Mouse (Mus musculus) Patski (cell line): Measurements from ENCODE around the gene Trrap. TPM values are rescaled to one million over a fixed set of nuclear protein-coding genes. Genes with fewer than 3 reads are reported as not detected.
"Not testable (repeated sequence)": the region's sequence is repeated elsewhere in the genome, so short reads cannot be mapped to it uniquely, and the experiment has no call there.

ENCODE experiments used
- ATAC-seq: fragments of 100-300 bp; one replicate; pipeline ENCODE4 v1.8.0; 2021
- CTCF ChIA-PET: fragments of 350-600 bp; sonication (Branson Sonifier 250); formaldehyde crosslinking; loops from one replicate; lab custom pipeline; 2022; ENCODE audit warnings: inconsistent platforms; lab: Charles Lee
- POLR2A ChIA-PET: fragments of 350-600 bp; sonication (Branson Sonifier 250); formaldehyde crosslinking; loops from one replicate; lab custom pipeline; 2022; ENCODE audit warnings: antibody characterized with exemption, inconsistent platforms; lab: Charles Lee
- DNase-seq: peaks from one replicate; pipeline ENCODE4 v3.0.0-alpha.2; 2011; ENCODE audit warnings: low read depth, low spot score
- H3K27me3 ChIP-seq: fragments of 371-371 bp; one replicate; pipeline ENCODE4 v1.5.1; 2021
- CTCF ChIP-seq: fragments of 100-300 bp; IDR thresholded peaks from one replicate; pipeline ENCODE4 v1.5.1; 2021
- in situ Hi-C: fragments of 300-500 bp; cut with MboI; formaldehyde crosslinking; loops from 3 replicates; pipeline ENCODE4 v1.11.1; 2018; ENCODE audit warnings: low pct_unique_long_range_greater_than_20kb, mixed read lengths
- polyA plus RNA-seq: library from polyadenylated mRNA; unstranded; gene quantifications from one replicate; pipeline ENCODE4 v1.2.3, GENCODE M21; 2021

Trrap gene
- polyA plus RNA-seq, result 76.0 TPM

DNA sequence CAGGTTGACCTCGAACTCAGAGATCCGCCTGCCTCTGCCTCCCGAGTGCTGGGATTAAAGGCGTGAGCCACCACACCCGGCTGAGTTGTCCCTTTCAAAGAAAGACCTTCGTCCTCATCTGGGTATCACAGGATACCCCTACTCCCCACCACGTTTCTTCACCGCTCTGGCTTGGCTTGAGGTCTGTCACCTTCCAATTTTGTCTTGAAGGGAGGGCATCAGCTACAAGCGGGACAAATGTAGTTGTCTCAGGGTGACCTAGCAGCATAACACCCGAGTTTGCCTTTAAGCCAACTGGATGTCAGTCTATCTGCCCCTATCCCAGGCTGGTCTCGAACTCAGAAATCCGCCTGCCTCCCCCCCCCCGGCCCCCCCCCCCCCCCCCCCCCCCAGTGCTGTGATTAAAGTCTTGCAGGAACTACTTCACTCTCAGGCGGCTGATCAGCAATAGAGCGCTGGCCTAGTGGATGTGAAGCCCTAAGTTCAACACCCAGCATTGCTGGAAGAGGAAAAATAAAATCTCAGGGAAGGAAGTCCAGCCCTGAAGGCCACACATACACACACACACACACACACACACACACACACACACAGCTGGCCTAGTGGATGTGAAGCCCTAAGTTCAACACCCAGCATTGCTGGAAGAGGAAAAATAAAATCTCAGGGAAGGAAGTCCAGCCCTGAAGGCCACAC lies at the start of gene Trrap:
TSS of gene Trrap (plus strand) at position 627 of the 693 bp plus-strand sequence.
- POLR2A ChIA-PET, result interaction anchor here (1.4 kb wide), 1 partner anchor 16 kb away, joined by 3 read pairs; no protein-coding TSS in a partner anchor
- DNase-seq, H3K27me3 ChIP-seq, in situ Hi-C loops, ATAC-seq: not testable (repeated sequence)
- CTCF ChIA-PET, result interaction anchor here (1.5 to 2.1 kb wide), 3 partner anchors 10 to 19 kb away, joined by 3 to 11 read pairs (median 6); no protein-coding TSS in a partner anchor

DNA sequence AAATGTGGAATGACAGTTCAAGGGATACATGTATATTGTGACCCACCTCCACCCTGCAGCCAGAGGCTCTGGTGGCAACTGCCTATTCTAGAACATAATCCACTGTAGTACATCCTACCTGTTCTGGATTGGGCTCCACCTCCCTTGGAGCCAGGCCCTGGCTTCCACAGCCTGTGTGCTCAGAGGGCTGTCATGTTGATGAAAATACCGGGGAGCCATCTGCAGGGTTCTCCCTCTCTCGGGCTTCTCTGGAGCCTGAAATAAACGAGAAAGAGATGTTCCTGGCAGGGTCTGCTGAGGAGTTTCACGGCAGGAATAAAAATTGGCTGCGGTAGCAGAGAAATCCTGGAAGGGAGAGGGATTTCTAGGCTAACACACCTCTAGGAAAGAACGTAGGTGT lies 47.8 kb upstream of the Trrap start:
- ATAC-seq (no peak), DNase-seq (no peak)
- ChIA-PET POLR2A (no interaction called here), CTCF (no interaction called here)
- peaks cover 22% of the 10 kb centered on the region for H3K27me3 ChIP-seq
- in situ Hi-C loops, result no loop called here
- no peak for TF ChIP-seq CTCF

DNA sequence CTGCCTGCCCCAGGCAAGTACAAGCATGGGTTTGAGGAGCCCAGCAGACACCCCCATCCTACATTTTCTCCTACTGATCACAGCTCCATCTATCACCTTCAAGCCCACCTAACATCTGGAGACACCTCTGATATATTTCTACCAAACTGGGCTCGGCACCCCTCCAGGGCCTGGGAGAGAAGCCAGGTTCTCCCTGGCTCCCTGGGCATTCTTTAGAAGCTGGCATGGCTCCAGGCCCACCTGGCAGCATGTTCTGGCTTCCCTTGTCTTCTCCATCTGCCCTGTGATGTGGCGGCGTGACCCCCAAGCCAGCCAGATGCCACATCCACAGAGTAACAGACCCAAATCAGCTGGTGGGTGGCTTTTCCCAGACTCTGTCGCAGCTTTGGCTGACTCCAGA lies 47.3 kb upstream of the Trrap start:
- ATAC-seq, result no peak
- CTCF ChIA-PET, result no interaction called here
- POLR2A ChIA-PET, result no interaction called here
- in situ Hi-C loops, result no loop called here
- H3K27me3 ChIP-seq, result peaks cover 20% of the 10 kb centered on the region
- no peak for DNase-seq
- no peak for TF ChIP-seq CTCF

DNA sequence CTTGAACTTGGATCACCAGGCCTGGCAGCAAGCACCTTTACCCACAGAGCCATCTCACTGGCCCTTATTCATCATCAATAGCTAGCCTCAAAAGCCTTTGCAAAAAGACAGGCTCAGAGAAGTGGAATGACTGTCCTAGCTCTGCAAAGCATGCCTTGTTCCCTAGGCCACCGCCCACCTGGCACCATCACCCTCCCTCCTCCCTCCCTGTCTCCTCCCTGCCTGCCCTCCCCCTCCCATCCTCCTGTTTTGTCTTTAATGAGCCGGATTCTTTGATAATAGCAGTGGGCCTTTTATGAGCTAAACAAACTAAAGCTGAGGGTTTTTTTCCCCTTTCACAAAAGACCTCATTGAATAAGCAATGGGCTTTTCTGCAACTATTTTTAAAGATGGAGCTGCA lies 42.6 kb upstream of the Trrap start:
- POLR2A ChIA-PET, result no interaction called here
- DNase-seq (no peak), ATAC-seq (no peak)
- in situ Hi-C loops, result loop anchor here (25.0 kb wide), 1 partner anchor 663 kb away; no protein-coding TSS in a partner anchor
- TF ChIP-seq CTCF, result no peak
- CTCF ChIA-PET, result interaction anchor here (0.8 to 1.5 kb wide), 3 partner anchors 8 to 10 kb away, joined by 3 to 4 read pairs (median 3); no protein-coding TSS in a partner anchor
- H3K27me3 ChIP-seq, result peaks cover 13% of the 10 kb centered on the region

DNA sequence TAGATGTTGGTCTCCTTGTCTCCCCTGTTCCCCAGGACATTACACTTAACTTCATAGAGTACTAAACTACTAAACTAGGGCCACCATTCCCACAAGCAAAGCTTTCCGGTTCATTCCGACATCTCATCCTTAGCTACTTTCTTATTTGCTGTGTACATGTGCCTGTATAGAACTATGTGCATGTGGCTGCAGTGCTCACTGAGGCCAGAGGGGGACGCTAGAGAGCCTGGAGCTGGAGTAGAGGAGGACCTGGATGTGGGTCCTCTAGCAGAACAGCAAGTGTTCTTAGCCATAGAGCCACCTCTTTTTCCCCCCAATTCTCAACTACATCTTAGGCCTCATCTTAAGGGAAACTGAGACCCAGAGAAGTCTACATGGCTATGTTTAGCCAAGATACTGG lies 42.0 kb upstream of the Trrap start:
- ChIA-PET POLR2A (no interaction called here), CTCF (interaction anchor here (0.8 to 1.5 kb wide), 3 partner anchors 8 to 10 kb away, joined by 3 to 4 read pairs (median 3); no protein-coding TSS in a partner anchor)
- no peak for DNase-seq
- in situ Hi-C loops, result loop anchor here (25.0 kb wide), 1 partner anchor 663 kb away; no protein-coding TSS in a partner anchor
- no peak for ATAC-seq
- peaks cover 13% of the 10 kb centered on the region for H3K27me3 ChIP-seq
- peak; percentile 35 for TF ChIP-seq CTCF

DNA sequence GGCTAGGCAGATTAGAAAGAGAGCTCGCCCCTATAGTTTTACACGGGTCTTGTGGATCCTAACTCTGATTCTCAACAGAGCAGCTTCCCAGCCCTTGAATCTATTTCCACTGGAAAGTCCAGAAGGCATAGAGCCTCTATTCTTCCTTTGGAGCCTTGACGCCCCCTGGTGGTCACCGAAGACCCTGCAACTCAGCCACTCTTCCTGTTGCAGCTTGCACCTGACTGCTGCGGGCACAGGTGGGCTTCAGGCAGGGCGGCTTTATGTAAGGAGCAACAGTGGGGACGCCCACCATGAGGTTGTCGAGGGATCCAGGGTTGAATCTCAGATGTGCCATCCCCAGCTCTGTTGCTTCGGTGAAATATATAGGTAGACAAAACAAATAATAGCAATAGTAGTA lies 40.4 kb upstream of the Trrap start:
- peaks cover 13% of the 10 kb centered on the region for H3K27me3 ChIP-seq
- ChIA-PET CTCF (interaction anchor here (0.7 to 1.4 kb wide), 4 partner anchors 10 to 363 kb away, joined by 3 to 7 read pairs (median 4); no protein-coding TSS in a partner anchor), POLR2A (no interaction called here)
- DNase-seq, result no peak
- peak; percentile 24 for ATAC-seq
- peak; percentile 96 for TF ChIP-seq CTCF
- in situ Hi-C loops, result loop anchor here (25.0 kb wide), 1 partner anchor 665 kb away; no protein-coding TSS in a partner anchor

DNA sequence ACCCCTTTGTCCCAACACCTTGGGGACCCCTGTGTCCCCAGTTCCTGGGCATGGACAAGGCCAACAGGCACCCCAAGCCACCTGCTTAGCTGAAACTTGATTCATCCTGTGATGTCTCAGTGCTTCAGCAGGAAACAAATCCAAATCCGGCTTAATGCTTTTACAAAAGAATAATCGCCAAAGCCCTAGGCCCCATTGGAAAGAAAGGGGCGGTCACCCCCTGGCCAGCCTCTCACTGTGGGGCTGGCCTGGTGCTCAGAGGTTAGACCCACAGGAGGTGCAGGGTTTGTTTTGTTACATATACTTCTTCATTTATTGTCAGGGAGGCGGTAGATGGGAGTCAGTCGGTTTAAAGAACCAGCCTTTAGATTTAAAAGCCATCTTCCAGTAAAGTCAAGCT lies 39.3 kb upstream of the Trrap start:
- ChIA-PET CTCF (interaction anchor here (1.3 kb wide), 1 partner anchor 364 kb away, joined by 3 read pairs; no protein-coding TSS in a partner anchor), POLR2A (interaction anchor here (0.7 kb wide), 1 partner anchor 449 kb away, joined by 4 read pairs; no protein-coding TSS in a partner anchor)
- in situ Hi-C loops, result loop anchor here (25.0 kb wide), 1 partner anchor 666 kb away; no protein-coding TSS in a partner anchor
- H3K27me3 ChIP-seq, result peaks cover 13% of the 10 kb centered on the region
- DNase-seq (no peak), ATAC-seq (no peak)
- no peak for TF ChIP-seq CTCF

DNA sequence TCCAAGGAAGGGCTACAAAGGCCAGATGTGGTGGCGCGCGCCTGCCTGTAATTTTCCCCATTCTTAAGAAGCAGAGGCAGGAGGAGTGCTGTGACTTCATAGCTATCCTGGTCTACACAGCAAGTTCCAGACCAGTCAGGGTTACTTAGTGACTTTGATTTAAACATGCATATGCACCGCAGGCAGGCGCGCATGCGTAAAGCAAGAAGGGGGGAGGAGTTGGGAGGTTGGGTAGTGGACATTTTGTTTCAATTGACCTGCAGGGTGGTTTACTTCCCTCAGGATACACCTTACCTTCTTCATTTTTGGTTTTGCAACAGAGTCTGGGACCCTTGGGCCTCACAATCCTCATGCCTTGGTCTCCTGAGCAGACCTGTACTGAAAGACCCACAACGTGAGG lies 38.3 kb upstream of the Trrap start:
- ChIA-PET POLR2A (no interaction called here), CTCF (no interaction called here)
- in situ Hi-C loops, result loop anchor here (25.0 kb wide), 1 partner anchor 667 kb away; no protein-coding TSS in a partner anchor
- no peak for TF ChIP-seq CTCF
- no peak for ATAC-seq
- peaks cover 13% of the 10 kb centered on the region for H3K27me3 ChIP-seq
- DNase-seq, result no peak

DNA sequence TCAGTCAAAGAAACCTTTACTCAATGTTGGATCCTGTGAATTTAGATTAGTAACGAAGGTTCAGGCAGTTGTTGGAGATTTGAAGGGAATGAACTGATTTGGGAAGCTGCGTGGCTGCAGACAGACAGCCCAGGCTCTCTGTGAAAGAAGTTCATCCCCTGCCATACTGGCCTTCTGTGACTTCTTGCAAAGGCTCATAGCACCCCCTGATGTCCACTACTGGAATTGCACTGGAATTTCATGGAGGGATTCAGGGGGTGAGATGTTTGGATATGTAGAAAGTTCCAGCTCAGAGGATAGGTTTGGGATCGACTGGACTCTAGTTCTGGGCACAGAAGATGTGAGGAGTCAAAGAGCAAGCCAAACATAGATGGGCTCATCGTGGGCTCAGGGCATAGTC lies 33.6 kb upstream of the Trrap start:
- H3K27me3 ChIP-seq, result peaks cover 3% of the 10 kb centered on the region
- ATAC-seq (peak; percentile 48), DNase-seq (peak; percentile 13)
- peak; percentile 89 for TF ChIP-seq CTCF
- POLR2A ChIA-PET, result no interaction called here
- CTCF ChIA-PET, result interaction anchor here (0.6 to 1.6 kb wide), 7 partner anchors 9 to 692 kb away, joined by 3 to 4 read pairs (median 3); partner anchors contain the start of gene Tmem130
- in situ Hi-C loops, result loop anchor here (25.0 kb wide), 1 partner anchor 672 kb away; no protein-coding TSS in a partner anchor

DNA sequence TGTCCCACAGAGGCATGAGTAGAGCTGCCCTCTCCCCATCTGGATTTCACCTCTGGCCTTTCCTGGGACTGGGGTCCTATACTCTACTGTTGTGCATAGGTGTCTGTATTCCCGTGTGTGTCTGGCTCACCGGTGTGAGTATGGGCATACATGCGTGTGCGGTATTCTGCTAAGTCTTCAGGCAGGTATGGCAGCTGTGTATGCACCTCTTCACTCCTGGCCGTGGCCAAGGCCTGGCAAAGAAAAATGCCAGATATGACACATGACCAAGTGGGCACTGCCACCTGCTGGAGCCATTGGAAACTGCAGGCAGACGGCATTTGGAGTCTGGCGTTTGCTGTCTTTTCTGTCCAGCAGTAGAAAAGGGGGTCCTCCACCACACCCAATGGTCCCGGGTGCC lies 32.6 kb upstream of the Trrap start:
- H3K27me3 ChIP-seq, result no peaks in the 10 kb centered on the region
- peak; percentile 83 for TF ChIP-seq CTCF
- DNase-seq (no peak), ATAC-seq (peak; percentile 10)
- in situ Hi-C loops, result loop anchor here (5.0 to 25.0 kb wide), 2 partner anchors 348 to 673 kb away; no protein-coding TSS in a partner anchor
- ChIA-PET POLR2A (no interaction called here), CTCF (interaction anchor here (0.7 to 1.6 kb wide), 8 partner anchors 9 to 693 kb away, joined by 3 to 4 read pairs (median 3); no protein-coding TSS in a partner anchor)
